Mouse (Mus musculus) hindbrain, embryonic 12.5 days (tissue): ENCODE data around the gene Impg1. TPM values are rescaled to one million over a fixed set of nuclear protein-coding genes. Genes with fewer than 3 reads are reported as not detected.
"Not testable (repeated sequence)": the region's sequence is repeated elsewhere in the genome, so short reads cannot be mapped to it uniquely, and the experiment has no call there.

ENCODE experiments used
- ATAC-seq: fragments of 200-750 bp; cut with Nextera tagmentation; 2 replicates; pipeline ENCODE4 v1.8.0; 2017; ENCODE audit warnings: moderate TSS enrichment; ENCODE audit not compliant: low FRiP score
- H3K27ac ChIP-seq: fragments of 300-500 bp; sonication (generic); 2 replicates; pipeline ENCODE4 v1.5.1; 2016; ENCODE audit warnings: mild to moderate bottlenecking
- H3K27me3 ChIP-seq: fragments of 300-500 bp; sonication (generic); 2 replicates; pipeline ENCODE4 v1.6.1; 2016; ENCODE audit warnings: mild to moderate bottlenecking
- H3K36me3 ChIP-seq: fragments of 300-500 bp; sonication (generic); 2 replicates; pipeline ENCODE4 v1.6.1; 2016; ENCODE audit warnings: mild to moderate bottlenecking
- H3K4me1 ChIP-seq: fragments of 300-500 bp; sonication (generic); 2 replicates; pipeline ENCODE4 v1.6.1; 2016
- H3K4me2 ChIP-seq: fragments of 300-500 bp; sonication (generic); replicated peaks from 2 replicates; pipeline ENCODE4 v1.6.1; 2016; ENCODE audit warnings: mild to moderate bottlenecking
- H3K4me3 ChIP-seq: fragments of 300-500 bp; sonication (generic); 2 replicates; pipeline ENCODE4 v1.5.1; 2016; ENCODE audit warnings: mild to moderate bottlenecking
- H3K9ac ChIP-seq: fragments of 300-500 bp; sonication (generic); 2 replicates; pipeline ENCODE4 v1.6.1; 2016; ENCODE audit warnings: mild to moderate bottlenecking, moderate library complexity
- H3K9me3 ChIP-seq: fragments of 300-500 bp; sonication (generic); replicated peaks from 2 replicates; pipeline ENCODE4 v1.6.1; 2016; ENCODE audit warnings: mild to moderate bottlenecking
- WGBS: fragments of 180-500 bp; shearing (Covaris S2); methylation state at CpG from one replicate; pipeline ENCODE4 v1.1.7; 2016; 5-methylcytosine and 5-hydroxymethylcytosine counted together
- polyA plus RNA-seq: library from polyadenylated mRNA; unstranded; fragments of >200 nt; fragmentation: Nextera tagmentation; extraction: Ambion mirVana; gene quantifications from 2 replicates; pipeline ENCODE4 v1.2.1, GENCODE M21; 2016

Impg1 gene
- polyA plus RNA-seq, 1 experiment from 2014 or later = not detected

DNA sequence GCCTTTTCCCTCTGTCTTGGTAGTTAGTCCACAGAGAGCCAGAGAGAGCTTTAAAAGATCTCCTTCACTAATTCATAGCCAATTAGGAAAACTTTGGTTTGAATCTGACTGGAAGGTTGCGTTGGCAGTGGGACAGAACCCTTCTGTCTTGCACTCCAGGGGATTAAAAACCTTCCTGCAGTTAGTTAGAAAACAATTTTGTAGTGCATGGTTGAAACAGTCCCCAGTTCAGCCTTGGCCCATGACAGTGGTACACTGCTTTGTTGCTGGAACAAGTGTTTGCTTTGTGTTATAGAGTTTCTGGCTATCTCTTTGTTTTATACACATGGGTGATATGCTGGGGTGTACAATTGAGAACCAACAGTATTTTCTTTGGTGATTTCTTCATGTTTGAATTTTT is 124.4 kb downstream of the Impg1 start:
- H3K27ac ChIP-seq = no peak overlapping the region
- H3K4me3 ChIP-seq = no peak overlapping the region
- WGBS = 78% methylated on average over 1 of the region's 1 CpGs
- H3K4me1 ChIP-seq = no peaks in the 10 kb centered on the region
- H3K36me3 ChIP-seq = no peaks in the 10 kb centered on the region
- H3K9ac ChIP-seq = no peak overlapping the region
- no peaks in the 10 kb centered on the region for H3K9me3 ChIP-seq
- ATAC-seq = no peak
- no peaks in the 10 kb centered on the region for H3K27me3 ChIP-seq
- no peak overlapping the region for H3K4me2 ChIP-seq

DNA sequence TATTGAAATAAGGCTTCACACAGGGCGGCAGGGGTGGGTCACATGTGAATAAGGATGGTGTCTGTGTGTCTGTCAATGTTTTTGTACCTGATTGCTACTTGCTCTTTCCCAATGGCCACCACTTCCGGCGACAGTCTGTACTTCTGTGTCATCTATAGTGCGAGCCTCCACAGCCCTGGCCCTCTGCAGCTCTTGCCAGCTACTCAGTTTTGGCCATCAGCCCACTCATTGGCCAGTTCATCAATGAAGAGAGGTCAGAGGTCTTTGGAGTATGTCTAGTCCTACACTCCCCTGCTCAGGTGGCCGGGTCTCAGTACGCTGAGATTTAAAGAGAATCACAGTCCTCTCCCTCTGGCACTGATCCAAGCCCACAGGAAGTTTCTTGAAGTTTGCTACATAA is 127.3 kb downstream of the Impg1 start:
- Histone ChIP-seq H3K4me1 (no peaks in the 10 kb centered on the region), H3K4me2 (no peak overlapping the region), H3K36me3 (no peaks in the 10 kb centered on the region), H3K9ac (no peak overlapping the region), H3K9me3 (no peaks in the 10 kb centered on the region), H3K27ac (no peak overlapping the region), H3K27me3 (0 out of 2 replicates have a peak, but pooled peaks cover 2% of the 10 kb centered on the region), H3K4me3 (no peak overlapping the region)
- 90% methylated on average over 6 of the region's 6 CpGs for WGBS
- no peak for ATAC-seq

DNA sequence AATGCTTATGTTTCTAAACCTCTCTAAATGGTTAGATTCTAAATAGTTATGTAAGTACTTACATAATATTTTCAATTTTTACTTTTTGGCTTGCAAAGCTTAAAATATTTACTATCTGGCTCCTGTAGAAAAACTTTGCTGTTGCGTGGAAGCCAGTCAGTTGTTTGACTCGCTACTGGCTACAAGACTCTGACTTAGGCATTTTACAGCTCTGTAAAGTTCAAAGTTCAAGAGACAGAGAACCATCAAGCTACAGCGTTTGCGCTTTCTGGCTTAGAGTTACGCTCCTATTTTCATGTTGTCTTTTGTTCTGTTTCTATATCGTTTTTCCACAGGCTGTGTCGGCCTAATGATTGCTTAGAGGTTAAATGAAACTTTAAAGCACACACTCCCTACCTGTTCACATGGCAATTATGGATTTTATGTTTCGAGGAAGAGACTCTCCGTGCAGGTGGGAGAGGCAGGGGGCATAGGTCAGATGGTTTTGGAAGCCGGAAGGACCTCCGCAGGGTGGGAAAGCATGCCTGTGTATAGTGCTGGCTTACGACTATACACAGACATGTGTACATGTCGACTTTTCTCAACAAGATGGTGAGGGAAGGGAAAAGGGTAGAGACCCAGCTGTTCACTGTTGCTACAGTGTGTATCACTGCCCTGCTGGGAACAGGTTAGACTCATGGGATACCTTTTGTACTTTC is 129.5 kb downstream of the Impg1 start:
- no peak overlapping the region for H3K9ac ChIP-seq
- H3K4me3 ChIP-seq = no peak overlapping the region
- no peaks in the 10 kb centered on the region for H3K4me1 ChIP-seq
- H3K27ac ChIP-seq = no peak overlapping the region
- H3K27me3 ChIP-seq = 0 out of 2 replicates have a peak, but pooled peaks cover 6% of the 10 kb centered on the region
- 85% methylated on average over 13 of the region's 13 CpGs for WGBS
- H3K9me3 ChIP-seq = no peaks in the 10 kb centered on the region
- H3K4me2 ChIP-seq = no peak overlapping the region
- no peak for ATAC-seq
- H3K36me3 ChIP-seq = no peaks in the 10 kb centered on the region

DNA sequence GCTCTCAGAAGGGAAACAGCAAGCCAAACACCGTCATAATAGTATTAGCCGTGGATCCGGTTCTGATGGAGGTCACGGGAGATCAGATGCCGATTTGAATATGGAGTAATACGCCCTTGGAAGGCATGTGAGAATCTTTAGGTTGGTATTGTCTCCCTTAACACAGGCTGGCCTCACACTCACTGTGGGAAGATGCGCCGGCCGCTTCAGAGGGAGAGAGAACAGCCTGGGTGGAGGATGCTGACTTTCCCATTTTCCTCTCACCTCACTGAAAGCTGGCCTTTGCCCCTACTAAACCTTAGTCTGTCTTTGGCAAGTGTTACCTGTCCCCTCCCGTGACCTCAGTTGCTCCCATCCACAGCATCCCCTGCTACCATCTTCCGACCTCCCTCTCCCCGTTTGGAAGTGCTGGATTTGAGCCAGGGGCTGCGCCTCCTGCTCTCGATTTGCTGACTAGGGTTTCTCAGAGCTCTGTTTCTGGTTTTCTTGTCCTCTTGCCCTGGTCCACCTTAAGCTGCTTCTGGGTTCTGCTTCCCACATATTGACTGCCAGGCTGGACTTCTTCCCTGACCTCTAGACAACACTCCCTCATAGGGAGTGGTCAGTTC is 131.2 kb downstream of the Impg1 start:
- ATAC-seq = no peak
- H3K4me1 ChIP-seq = no peaks in the 10 kb centered on the region

DNA sequence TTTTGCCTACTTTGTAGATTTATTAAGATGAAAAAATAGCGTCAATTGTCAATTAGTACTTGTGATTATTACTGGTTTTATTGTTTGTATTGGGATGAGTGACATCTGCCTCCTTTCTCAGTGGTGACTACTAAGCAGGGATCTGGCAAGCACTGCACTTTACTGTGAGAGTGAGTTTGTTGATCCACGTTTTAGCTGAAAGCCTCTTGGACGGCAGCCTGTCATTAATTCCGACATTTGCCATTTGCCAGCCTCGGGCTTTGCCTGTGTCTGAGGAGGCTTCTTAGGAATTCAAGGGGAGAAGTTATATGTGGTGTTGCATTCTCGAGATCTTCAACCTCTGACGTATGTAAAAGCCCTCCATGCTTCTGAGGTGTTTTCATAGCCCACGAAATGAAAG is 131.8 kb downstream of the Impg1 start:
- Histone ChIP-seq H3K36me3 (no peaks in the 10 kb centered on the region), H3K27ac (no peak overlapping the region), H3K9me3 (no peaks in the 10 kb centered on the region), H3K4me1 (no peaks in the 10 kb centered on the region), H3K4me2 (no peak overlapping the region), H3K9ac (no peak overlapping the region), H3K27me3 (0 out of 2 replicates have a peak, but pooled peaks cover 6% of the 10 kb centered on the region), H3K4me3 (no peak overlapping the region)
- 63% methylated on average over 8 of the region's 8 CpGs for WGBS
- ATAC-seq = no peak

More for the DNA sequence above, 131.2 kb downstream of the Impg1 start:
- Histone ChIP-seq H3K27me3 (0 out of 2 replicates have a peak, but pooled peaks cover 6% of the 10 kb centered on the region), H3K9me3 (no peaks in the 10 kb centered on the region), H3K4me2 (no peak overlapping the region), H3K4me3 (no peak overlapping the region), H3K27ac (no peak overlapping the region), H3K36me3 (no peaks in the 10 kb centered on the region), H3K9ac (no peak overlapping the region)
- 68% methylated on average over 14 of the region's 14 CpGs for WGBS

DNA sequence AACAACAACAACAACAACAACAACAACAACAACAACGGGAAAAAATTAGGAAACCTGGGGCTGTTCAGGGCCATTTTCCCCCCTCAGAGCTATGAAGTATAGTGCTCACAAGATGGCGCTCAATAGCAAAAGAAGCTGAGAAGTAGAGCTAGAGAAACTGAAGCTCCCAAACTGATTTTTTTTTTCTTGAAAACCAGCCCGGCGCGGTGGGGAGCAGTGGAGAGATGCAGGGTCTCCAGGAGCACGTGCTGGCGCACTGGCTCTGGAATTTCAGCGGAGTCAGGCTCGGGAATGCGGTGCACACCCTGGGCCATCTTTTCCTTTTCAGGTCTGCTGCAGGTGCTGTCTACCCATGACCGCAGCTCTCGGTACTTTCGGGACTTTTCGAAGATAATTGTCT is 133.1 kb downstream of the Impg1 start:
- H3K4me3 ChIP-seq = peak overlapping the region; percentile 11; the same call in 1 of the 2 replicates
- H3K9me3 ChIP-seq = no peaks in the 10 kb centered on the region
- no peaks in the 10 kb centered on the region for H3K36me3 ChIP-seq
- ATAC-seq = peak; percentile 77
- 0 out of 2 replicates have a peak, but pooled peaks cover 6% of the 10 kb centered on the region for H3K27me3 ChIP-seq
- no peak overlapping the region for H3K27ac ChIP-seq
- peak overlapping the region; percentile 50 for H3K4me2 ChIP-seq
- H3K4me1 ChIP-seq = no peaks in the 10 kb centered on the region
- WGBS = 19% methylated on average over 14 of the region's 14 CpGs
- H3K9ac ChIP-seq = no peak overlapping the region

DNA sequence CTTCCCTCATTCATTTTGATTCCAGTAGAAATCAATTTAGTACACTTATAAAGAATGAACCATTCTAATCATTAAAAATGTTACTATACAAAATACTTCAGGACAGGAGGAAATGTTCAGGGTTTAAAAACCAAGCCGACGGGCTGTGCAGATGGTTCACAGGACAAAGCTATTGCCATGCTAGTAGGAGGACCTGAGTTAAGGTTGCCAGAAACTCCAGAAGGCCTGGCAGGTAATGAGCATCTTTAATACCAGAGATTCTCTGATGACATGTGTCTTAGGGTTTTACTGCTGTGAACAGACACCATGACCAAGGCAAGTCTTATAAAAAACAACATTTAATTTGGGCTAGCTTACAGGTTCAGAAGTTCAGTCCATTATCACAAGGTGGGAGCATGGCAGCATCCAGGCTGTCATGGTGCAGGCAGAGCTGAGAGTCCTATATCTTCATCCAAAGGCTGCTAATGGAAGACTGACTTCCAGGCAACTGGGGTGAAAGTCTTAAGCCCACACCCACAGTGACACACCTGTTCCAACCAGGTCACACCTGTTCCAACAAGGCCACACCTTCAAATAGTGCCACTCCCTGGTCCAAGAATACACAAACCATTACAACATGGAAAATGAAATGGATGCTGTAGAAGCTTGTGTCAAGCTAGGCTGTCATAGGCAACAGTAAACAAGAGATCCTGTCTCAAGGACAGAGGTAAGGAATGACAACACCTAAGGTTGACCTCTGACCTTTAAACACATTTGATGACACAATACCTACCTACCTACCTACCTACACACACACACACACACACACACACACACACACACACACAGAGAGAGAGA is 144.0 kb downstream of the Impg1 start:
- not testable (repeated sequence) for H3K4me3 ChIP-seq, H3K9me3 ChIP-seq, H3K27me3 ChIP-seq, H3K4me2 ChIP-seq, H3K36me3 ChIP-seq, H3K4me1 ChIP-seq, H3K9ac ChIP-seq, ATAC-seq, H3K27ac ChIP-seq
- WGBS = 97% methylated on average over 2 of the region's 2 CpGs

DNA sequence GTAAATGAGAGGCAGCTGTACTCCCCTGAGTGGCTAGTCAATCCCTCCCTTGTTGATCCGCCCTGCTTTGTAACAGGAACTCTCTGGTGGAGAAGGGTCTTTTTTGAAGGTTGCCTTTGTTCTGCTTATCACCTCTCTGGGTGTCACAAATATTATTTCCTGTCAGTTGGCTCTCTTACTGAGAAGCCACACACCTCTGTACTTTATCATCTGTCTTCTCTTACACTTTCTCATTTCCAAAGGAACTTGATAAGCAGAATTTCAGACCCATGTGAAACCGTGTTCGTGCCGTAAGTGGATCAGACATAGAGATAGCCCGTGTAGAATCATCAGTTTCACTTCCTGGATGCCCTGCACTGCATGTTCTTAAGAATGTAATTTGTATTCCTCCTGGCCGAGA is 147.3 kb downstream of the Impg1 start:
- no peak for ATAC-seq
- Histone ChIP-seq H3K27ac (no peak overlapping the region), H3K9ac (no peak overlapping the region), H3K4me1 (no peaks in the 10 kb centered on the region), H3K4me2 (no peak overlapping the region), H3K9me3 (no peaks in the 10 kb centered on the region), H3K4me3 (no peak overlapping the region), H3K36me3 (no peaks in the 10 kb centered on the region), H3K27me3 (no peaks in the 10 kb centered on the region)
- 86% methylated on average over 6 of the region's 6 CpGs for WGBS

DNA sequence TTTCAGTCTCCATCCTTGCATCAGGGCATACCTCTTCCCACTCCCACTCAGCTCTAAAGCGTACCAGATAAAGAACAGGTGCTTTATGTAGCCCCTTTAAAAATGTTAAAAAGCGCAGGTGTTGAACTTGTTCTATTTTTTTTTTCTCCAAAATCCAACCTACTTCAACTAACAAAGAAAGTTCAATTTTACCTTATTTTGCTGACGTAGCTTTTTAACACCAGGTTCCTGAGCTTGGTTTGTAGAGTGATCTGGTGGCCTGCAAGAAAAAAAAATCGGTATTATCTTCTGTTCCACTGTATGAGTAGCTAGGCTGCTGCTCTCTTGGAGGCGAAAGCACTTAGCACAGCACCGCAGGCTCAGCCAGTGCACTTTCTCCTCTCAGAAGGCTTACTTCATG is 149.4 kb downstream of the Impg1 start:
- Histone ChIP-seq H3K36me3 (no peaks in the 10 kb centered on the region), H3K4me2 (no peak overlapping the region), H3K4me3 (no peak overlapping the region), H3K27ac (no peak overlapping the region), H3K9ac (no peak overlapping the region), H3K27me3 (no peaks in the 10 kb centered on the region), H3K9me3 (no peaks in the 10 kb centered on the region), H3K4me1 (no peaks in the 10 kb centered on the region)
- no peak for ATAC-seq
- WGBS = 91% methylated on average over 6 of the region's 6 CpGs

DNA sequence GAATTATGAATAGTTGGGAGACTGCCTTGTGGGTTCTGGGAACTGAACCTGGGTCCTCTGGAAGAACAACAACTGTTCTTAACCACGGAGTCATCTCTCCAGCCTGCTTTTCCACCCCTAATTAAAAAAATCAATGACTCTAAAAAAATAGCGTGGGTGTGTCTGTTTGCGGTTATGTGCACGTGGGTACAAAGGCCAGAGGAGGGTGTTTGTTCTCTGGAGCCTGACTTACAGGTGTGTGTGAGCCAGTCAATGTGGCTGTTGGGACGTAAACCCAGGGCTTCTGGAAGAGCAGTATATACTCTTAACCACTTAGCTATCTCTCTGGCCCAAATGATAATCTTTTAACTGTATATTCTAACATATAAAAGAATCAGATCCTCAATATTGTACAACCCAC is 151.7 kb downstream of the Impg1 start:
- WGBS = 83% methylated on average over 5 of the region's 5 CpGs
- no peak overlapping the region for H3K4me2 ChIP-seq
- H3K9ac ChIP-seq = no peak overlapping the region
- H3K4me3 ChIP-seq = no peak overlapping the region
- H3K4me1 ChIP-seq = no peaks in the 10 kb centered on the region
- no peaks in the 10 kb centered on the region for H3K36me3 ChIP-seq
- H3K27ac ChIP-seq = no peak overlapping the region
- H3K9me3 ChIP-seq = no peaks in the 10 kb centered on the region
- H3K27me3 ChIP-seq = no peaks in the 10 kb centered on the region
- ATAC-seq = no peak

DNA sequence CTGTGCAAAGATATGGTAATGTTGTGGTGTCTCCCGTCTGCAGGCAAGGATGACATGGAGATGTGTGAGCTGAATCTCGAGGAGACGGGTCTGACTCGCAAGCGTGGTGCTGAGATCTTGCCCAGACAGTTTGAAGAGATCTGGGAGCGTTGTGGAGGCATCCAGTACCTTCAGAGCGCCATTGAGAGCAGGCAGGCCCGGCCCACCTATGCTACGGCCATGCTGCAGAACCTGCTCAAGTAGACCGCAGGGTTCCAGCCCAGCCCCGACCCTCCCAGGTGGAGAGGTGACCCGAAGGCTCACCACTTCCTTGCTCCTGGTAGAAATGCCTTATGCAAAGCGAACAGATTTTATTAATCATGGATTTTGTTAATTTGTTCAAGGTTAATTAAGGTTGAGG is 157.7 kb downstream of the Impg1 start:
- no peaks in the 10 kb centered on the region for H3K9me3 ChIP-seq
- H3K4me3 ChIP-seq = no peak overlapping the region
- H3K9ac ChIP-seq = no peak overlapping the region
- H3K27ac ChIP-seq = no peak overlapping the region
- 81% methylated on average over 13 of the region's 13 CpGs for WGBS
- 0 out of 2 replicates have a peak, but pooled peaks cover 2% of the 10 kb centered on the region for H3K4me1 ChIP-seq
- H3K27me3 ChIP-seq = no peaks in the 10 kb centered on the region
- 0 out of 2 replicates have a peak, but pooled peaks have one; percentile 38 for ATAC-seq
- no peaks in the 10 kb centered on the region for H3K36me3 ChIP-seq
- no peak overlapping the region for H3K4me2 ChIP-seq

DNA sequence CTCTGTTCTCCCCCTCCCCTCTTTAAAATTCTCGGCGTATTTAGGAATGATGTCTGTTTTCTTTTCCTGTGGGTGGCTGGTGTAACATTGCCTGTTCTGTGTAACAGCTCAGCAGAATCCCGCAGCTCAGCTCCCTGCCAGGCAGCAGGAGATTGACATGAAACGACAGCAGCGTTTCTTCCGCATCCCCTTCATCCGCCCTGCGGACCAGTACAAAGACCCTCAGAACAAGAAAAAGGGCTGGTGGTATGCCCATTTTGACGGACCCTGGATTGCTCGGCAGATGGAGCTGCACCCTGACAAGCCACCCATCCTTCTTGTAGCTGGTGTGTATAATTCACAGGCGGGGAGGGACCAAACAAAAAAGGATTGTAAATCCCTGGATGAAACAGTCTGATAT is 158.4 kb downstream of the Impg1 start:
- Histone ChIP-seq H3K9ac (no peak overlapping the region), H3K27me3 (no peaks in the 10 kb centered on the region), H3K4me3 (no peak overlapping the region), H3K9me3 (no peaks in the 10 kb centered on the region), H3K4me2 (peak overlapping the region; percentile 29), H3K36me3 (no peaks in the 10 kb centered on the region), H3K4me1 (0 out of 2 replicates have a peak, but pooled peaks cover 2% of the 10 kb centered on the region), H3K27ac (no peak overlapping the region)
- WGBS = 32% methylated on average over 11 of the region's 11 CpGs
- 0 out of 2 replicates have a peak, but pooled peaks have one; percentile 71 for ATAC-seq
